Mouse (Mus musculus): ENCODE measurements around the gene Gm20716. TPM values are rescaled to one million over a fixed set of nuclear protein-coding genes. Genes with fewer than 3 reads are reported as not detected.

Gene Gm20716
- total RNA-seq, 1 experiment, result 41.7 TPM

- Histone ChIP-seq H3K4me3 (ENCODE audit: insufficient read depth in 1 of 2, low read depth in 1 of 2, low read length in 2 of 2, poor library complexity in 1 of 2, severe bottlenecking in 1 of 2) (no peak overlapping the region), H3K27ac (ENCODE audit: insufficient read depth, low read depth, low read length, poor library complexity, severe bottlenecking) (no peak overlapping the region), H3K4me1 (ENCODE audit: control insufficient read depth in 2 of 2, insufficient read depth in 2 of 2, low read length in 2 of 2, poor library complexity in 1 of 2) (peaks cover 9 to 46% of the 10 kb centered on the region in 2 experiments; a peak in 3 of 4 replicates), H3K9ac (ENCODE audit: insufficient read depth, low read depth, low read length, poor library complexity, severe bottlenecking) (no peak overlapping the region; the same call in 1 of the 2 replicates), H3K36me3 (ENCODE audit: control insufficient read depth, insufficient read depth, low read length, poor library complexity, severe bottlenecking) (no peaks in the 10 kb centered on the region), H3K9me3 (ENCODE audit: control insufficient read depth, insufficient read depth, low read depth, low read length) (no peaks in the 10 kb centered on the region)
- no peak for DNase-seq (ENCODE audit: low read depth, low spot score)
- in situ Hi-C loops (cut with MboI; ENCODE audit: low sequenced_read_pairs in 2 of 2, unreplicated experiment in 2 of 2), result no loop called here
- TF ChIP-seq HCFC1 (IDR thresholded peaks at IDR 0.05; ENCODE audit: borderline replicate concordance, insufficient read depth, low read length), result no peak
Observed at GRCm38 (mm10) chr2:168155666-168156065, 74.5 kb downstream of the Gm20716 start.

GRCm38 (mm10) chr2:168154090-168154881 is 75.9 kb downstream of the Gm20716 start:
- TF ChIP-seq CHD2 (IDR thresholded peaks at IDR 0.05; ENCODE audit: low read depth, low read length), result no peak
- peak; percentile 74 for TF ChIP-seq HCFC1 (IDR thresholded peaks at IDR 0.05; ENCODE audit: borderline replicate concordance, insufficient read depth, low read length)
- peak; percentile 100 for DNase-seq (ENCODE audit: low read depth, low spot score)
- peak overlapping the region; percentile 35 to 58; a peak in 3 of 4 replicates for H3K4me3 ChIP-seq (ENCODE audit: insufficient read depth in 1 of 2, low read depth in 1 of 2, low read length in 2 of 2, poor library complexity in 1 of 2, severe bottlenecking in 1 of 2)
- no peaks in the 10 kb centered on the region for H3K36me3 ChIP-seq (ENCODE audit: control insufficient read depth, insufficient read depth, low read length, poor library complexity, severe bottlenecking)
- in situ Hi-C loops (cut with MboI; ENCODE audit: low sequenced_read_pairs in 2 of 2, unreplicated experiment in 2 of 2), result no loop called here
- H3K4me1 ChIP-seq (ENCODE audit: control insufficient read depth in 2 of 2, insufficient read depth in 2 of 2, low read length in 2 of 2, poor library complexity in 1 of 2), result peaks cover 9 to 39% of the 10 kb centered on the region in 2 experiments; a peak in 3 of 4 replicates
- peak overlapping the region; percentile 68; the same call in 1 of the 2 replicates for H3K9ac ChIP-seq (ENCODE audit: insufficient read depth, low read depth, low read length, poor library complexity, severe bottlenecking)
- H3K27ac ChIP-seq (ENCODE audit: insufficient read depth, low read depth, low read length, poor library complexity, severe bottlenecking), result no peak overlapping the region; the same call in 1 of the 2 replicates
- H3K9me3 ChIP-seq (ENCODE audit: control insufficient read depth, insufficient read depth, low read depth, low read length), result no peaks in the 10 kb centered on the region

- Histone ChIP-seq H3K4me3 (ENCODE audit: insufficient read depth in 1 of 2, low read depth in 1 of 2, low read length in 2 of 2, poor library complexity in 1 of 2, severe bottlenecking in 1 of 2) (no peak overlapping the region), H3K4me1 (ENCODE audit: control insufficient read depth in 2 of 2, insufficient read depth in 2 of 2, low read length in 2 of 2, poor library complexity in 1 of 2) (peaks cover 8 to 32% of the 10 kb centered on the region in 2 experiments), H3K36me3 (ENCODE audit: control insufficient read depth, insufficient read depth, low read length, poor library complexity, severe bottlenecking) (no peaks in the 10 kb centered on the region), H3K9ac (ENCODE audit: insufficient read depth, low read depth, low read length, poor library complexity, severe bottlenecking) (no peak overlapping the region), H3K27ac (ENCODE audit: insufficient read depth, low read depth, low read length, poor library complexity, severe bottlenecking) (no peak overlapping the region), H3K9me3 (ENCODE audit: control insufficient read depth, insufficient read depth, low read depth, low read length) (no peaks in the 10 kb centered on the region)
- in situ Hi-C loops (cut with MboI; ENCODE audit: low sequenced_read_pairs in 2 of 2, unreplicated experiment in 2 of 2), result no loop called here
- TF ChIP-seq ZC3H11A (IDR thresholded peaks at IDR 0.05; ENCODE audit: borderline replicate concordance, low read depth, low read length) (no peak), CHD2 (IDR thresholded peaks at IDR 0.05; ENCODE audit: low read depth, low read length) (no peak), HCFC1 (IDR thresholded peaks at IDR 0.05; ENCODE audit: borderline replicate concordance, insufficient read depth, low read length) (no peak), ZNF384 (IDR thresholded peaks at IDR 0.05; ENCODE audit: low read depth, low read length) (no peak), MAFK (IDR thresholded peaks at IDR 0.05; ENCODE audit: insufficient read depth, low read depth, low read length) (no peak)
- no peak for DNase-seq (ENCODE audit: low read depth, low spot score)
Observed at GRCm38 (mm10) chr2:168149241-168149640, 80.9 kb downstream of the Gm20716 start.

GRCm38 (mm10) chr2:168147722-168148432 is 82.3 kb downstream of the Gm20716 start:
- Histone ChIP-seq H3K9me3 (ENCODE audit: control insufficient read depth, insufficient read depth, low read depth, low read length) (no peaks in the 10 kb centered on the region), H3K9ac (ENCODE audit: insufficient read depth, low read depth, low read length, poor library complexity, severe bottlenecking) (0 out of 2 replicates have a peak overlapping the region, but pooled peaks have one; percentile 18), H3K4me1 (ENCODE audit: control insufficient read depth in 2 of 2, insufficient read depth in 2 of 2, low read length in 2 of 2, poor library complexity in 1 of 2) (peaks cover 8 to 20% of the 10 kb centered on the region in 2 experiments), H3K27ac (ENCODE audit: insufficient read depth, low read depth, low read length, poor library complexity, severe bottlenecking) (no peak overlapping the region), H3K4me3 (ENCODE audit: insufficient read depth in 1 of 2, low read depth in 1 of 2, low read length in 2 of 2, poor library complexity in 1 of 2, severe bottlenecking in 1 of 2) (peak overlapping the region; percentile 16 to 33; a peak in 2 of 4 replicates), H3K36me3 (ENCODE audit: control insufficient read depth, insufficient read depth, low read length, poor library complexity, severe bottlenecking) (no peaks in the 10 kb centered on the region)
- TF ChIP-seq ZNF384 (IDR thresholded peaks at IDR 0.05; ENCODE audit: low read depth, low read length) (no peak), ZC3H11A (IDR thresholded peaks at IDR 0.05; ENCODE audit: borderline replicate concordance, low read depth, low read length) (no peak), MAFK (IDR thresholded peaks at IDR 0.05; ENCODE audit: insufficient read depth, low read depth, low read length) (no peak), HCFC1 (IDR thresholded peaks at IDR 0.05; ENCODE audit: borderline replicate concordance, insufficient read depth, low read length) (no peak), CHD2 (IDR thresholded peaks at IDR 0.05; ENCODE audit: low read depth, low read length) (no peak)
- no peak for DNase-seq (ENCODE audit: low read depth, low spot score)
- in situ Hi-C loops (cut with MboI; ENCODE audit: low sequenced_read_pairs in 2 of 2, unreplicated experiment in 2 of 2), result no loop called here
